Mouse (Mus musculus): ENCODE measurements around the gene Smc3. TPM values are rescaled to one million over a fixed set of nuclear protein-coding genes. Genes with fewer than 3 reads are reported as not detected.

Gene Smc3
- total and polyA plus RNA-seq, 3 experiments, result 45.7 to 76.3 (median 56.0) TPM

GRCm38 (mm10) chr19:53596723-53597474, 3.3 kb upstream of the Smc3 start (continued):
- TF ChIP-seq GABPA (IDR thresholded peaks at IDR 0.05; ENCODE audit: insufficient replicate concordance, low read depth, low read length) (no peak), MAZ (IDR thresholded peaks at IDR 0.05; ENCODE audit: low read depth, low read length) (no peak), ELF1 (IDR thresholded peaks at IDR 0.05; ENCODE audit: low read depth, low read length) (no peak)

GRCm38 (mm10) chr19:53600549-53601362, 558 bp downstream of the Smc3 start:
- peak overlapping the region; percentile 89 for H3K9ac ChIP-seq (ENCODE audit: insufficient read depth, low read depth)
- TF ChIP-seq E2F4 (IDR thresholded peaks at IDR 0.05; ENCODE audit: insufficient replicate concordance, low read depth, low read length), result no peak
- no peak for TF ChIP-seq NELFE (IDR thresholded peaks at IDR 0.05; ENCODE audit: low read depth, low read length)
- peak; percentile 78 for TF ChIP-seq MXI1 (IDR thresholded peaks at IDR 0.05; ENCODE audit: low read depth, low read length)
- TF ChIP-seq USF1 (IDR thresholded peaks at IDR 0.05; ENCODE audit: low read depth, low read length), result no peak
- TF ChIP-seq SIN3A (IDR thresholded peaks at IDR 0.05; ENCODE audit: low read length), result peak; percentile 90
- peak; percentile 40; the same call in 1 of the 2 replicates for TF ChIP-seq MAX (IDR thresholded peaks at IDR 0.05; ENCODE audit: low read length)
- no peak for TF ChIP-seq GABPA (IDR thresholded peaks at IDR 0.05; ENCODE audit: insufficient replicate concordance, low read depth, low read length)
- TF ChIP-seq NRF1 (IDR thresholded peaks at IDR 0.05; ENCODE audit: low read depth, low read length), result peak; percentile 46; the same call in 1 of the 2 replicates
- H3K27ac ChIP-seq (ENCODE audit: insufficient read depth, low read depth), result peak overlapping the region; percentile 22; the same call in 1 of the 2 replicates
- no peaks in the 10 kb centered on the region for H3K9me3 ChIP-seq (replicated peaks; ENCODE audit: low read length)
- H3K27me3 ChIP-seq (replicated peaks), result no peaks in the 10 kb centered on the region
- peak; percentile 33 for DNase-seq (ENCODE audit: extremely low read depth)
- in situ Hi-C loops (cut with MboI; ENCODE audit: low pct_ligation_motif_present, low pct_unique_long_range_greater_than_20kb, low sequenced_read_pairs), result no loop called here
- dilution Hi-C loops (cut with MboI; ENCODE audit: extremely low pct_ligation_motif_present, extremely low pct_unique_long_range_greater_than_20kb, low sequenced_read_pairs), result no loop called here
- peak overlapping the region; percentile 87; the same call in 1 of the 2 replicates for H3K4me2 ChIP-seq (ENCODE audit: insufficient read depth, low read depth, poor library complexity, severe bottlenecking)
- peaks cover 0 to 21% of the 10 kb centered on the region in 2 experiments; a peak in 2 of 4 replicates for H3K4me1 ChIP-seq (ENCODE audit: control insufficient read depth in 1 of 2, insufficient read depth in 2 of 2)
- H3K36me3 ChIP-seq (replicated peaks in 1 of 2; ENCODE audit: control insufficient read depth in 1 of 2, insufficient read depth in 1 of 2, low read length in 1 of 2), result peaks cover 13 to 24% of the 10 kb centered on the region in 2 experiments
- H3K79me2 ChIP-seq (replicated peaks; ENCODE audit: control insufficient read depth, extremely low read depth, insufficient read depth, poor library complexity, severe bottlenecking), result peaks cover 45% of the 10 kb centered on the region
- peak overlapping the region; percentile 79 to 97 (median 84) for H3K4me3 ChIP-seq (replicated peaks in 1 of 3; ENCODE audit: low read depth in 2 of 3, low read length in 2 of 3, poor library complexity in 1 of 3)

GRCm38 (mm10) chr19:53601363-53601655, 1.1 kb downstream of the Smc3 start:
- H3K79me2 ChIP-seq (replicated peaks; ENCODE audit: control insufficient read depth, extremely low read depth, insufficient read depth, poor library complexity, severe bottlenecking), result peaks cover 49% of the 10 kb centered on the region
- H3K4me2 ChIP-seq (ENCODE audit: insufficient read depth, low read depth, poor library complexity, severe bottlenecking), result peak overlapping the region; percentile 87
- H3K9me3 ChIP-seq (replicated peaks; ENCODE audit: low read length), result no peaks in the 10 kb centered on the region
- peak overlapping the region; percentile 79 to 97 (median 84) for H3K4me3 ChIP-seq (replicated peaks in 1 of 3; ENCODE audit: low read depth in 2 of 3, low read length in 2 of 3, poor library complexity in 1 of 3)
- in situ Hi-C loops (cut with MboI; ENCODE audit: low pct_ligation_motif_present, low pct_unique_long_range_greater_than_20kb, low sequenced_read_pairs), result no loop called here
- H3K4me1 ChIP-seq (ENCODE audit: control insufficient read depth in 1 of 2, insufficient read depth in 2 of 2), result peaks cover 0 to 24% of the 10 kb centered on the region in 2 experiments; a peak in 2 of 4 replicates
- TF ChIP-seq POLR2A (IDR thresholded peaks at IDR 0.05; ENCODE audit: low read depth, low read length) (no peak), ZNF384 (IDR thresholded peaks at IDR 0.05; ENCODE audit: low read depth, low read length) (no peak), KAT2A (IDR thresholded peaks at IDR 0.05; ENCODE audit: insufficient replicate concordance, low read length) (no peak), CTCF (conservative IDR thresholded peaks at IDR 0.05 in 1 of 2, IDR thresholded peaks at IDR 0.05 in 1 of 2; ENCODE audit: low read depth in 2 of 2, low read length in 2 of 2) (no peak), HCFC1 (IDR thresholded peaks at IDR 0.05; ENCODE audit: low read depth, low read length) (no peak), RAD21 (IDR thresholded peaks at IDR 0.05; ENCODE audit: low read depth, low read length) (no peak), TCF12 (IDR thresholded peaks at IDR 0.05; ENCODE audit: low read depth, low read length) (no peak), RCOR1 (conservative IDR thresholded peaks at IDR 0.05; ENCODE audit: low read depth, low read length) (no peak), USF1 (IDR thresholded peaks at IDR 0.05; ENCODE audit: low read depth, low read length) (no peak), JUND (conservative IDR thresholded peaks at IDR 0.05; ENCODE audit: low read depth, low read length) (no peak), SMC3 (IDR thresholded peaks at IDR 0.05; ENCODE audit: low read depth, low read length) (no peak), BHLHE40 (IDR thresholded peaks at IDR 0.05; ENCODE audit: low read depth, low read length) (no peak), USF2 (conservative IDR thresholded peaks at IDR 0.05; ENCODE audit: low read depth, low read length) (no peak), ELF1 (IDR thresholded peaks at IDR 0.05; ENCODE audit: low read depth, low read length) (no peak), UBTF (IDR thresholded peaks at IDR 0.05; ENCODE audit: low read depth, low read length) (no peak), POLR2AphosphoS2 (IDR thresholded peaks at IDR 0.05; ENCODE audit: low read depth, low read length) (no peak), GABPA (IDR thresholded peaks at IDR 0.05; ENCODE audit: insufficient replicate concordance, low read depth, low read length) (no peak), JUN (IDR thresholded peaks at IDR 0.05; ENCODE audit: insufficient read depth, low read depth, low read length) (no peak)
- H3K27ac ChIP-seq (ENCODE audit: insufficient read depth, low read depth), result no peak overlapping the region
- no peak for DNase-seq (ENCODE audit: extremely low read depth)
- no peaks in the 10 kb centered on the region for H3K27me3 ChIP-seq (replicated peaks)
- peak overlapping the region; percentile 89 for H3K9ac ChIP-seq (ENCODE audit: insufficient read depth, low read depth)
- H3K36me3 ChIP-seq (replicated peaks in 1 of 2; ENCODE audit: control insufficient read depth in 1 of 2, insufficient read depth in 1 of 2, low read length in 1 of 2), result peaks cover 17 to 29% of the 10 kb centered on the region in 2 experiments
- dilution Hi-C loops (cut with MboI; ENCODE audit: extremely low pct_ligation_motif_present, extremely low pct_unique_long_range_greater_than_20kb, low sequenced_read_pairs), result no loop called here

All from CH12.LX (cell line).